Mouse (Mus musculus): ENCODE results near the gene Mlf1.

Mlf1 gene

GRCm38 (mm10) chr3:67373872-67374271, at the start of gene Mlf1:
TSS of gene Mlf1 (plus strand) at chr3:67374097.
- peak; percentile 92 for ATAC-seq (ENCODE audit: insufficient number of reproducible peaks, low FRiP score, low TSS enrichment)

GRCm38 (mm10) chr3:67339558-67339957, 34.3 kb upstream of the Mlf1 start:
- ATAC-seq (ENCODE audit: insufficient number of reproducible peaks, low FRiP score, low TSS enrichment) = no peak

- no peak for ATAC-seq (ENCODE audit: insufficient number of reproducible peaks, low FRiP score, low TSS enrichment)
Measured at GRCm38 (mm10) chr3:67340921-67341320, 33.0 kb upstream of the Mlf1 start.

- ATAC-seq (ENCODE audit: insufficient number of reproducible peaks, low FRiP score, low TSS enrichment) = no peak
Measured at GRCm38 (mm10) chr3:67343004-67343662, 30.8 kb upstream of the Mlf1 start.

GRCm38 (mm10) chr3:67344599-67344998, 29.3 kb upstream of the Mlf1 start:
- no peak for ATAC-seq (ENCODE audit: insufficient number of reproducible peaks, low FRiP score, low TSS enrichment)

- no peak for ATAC-seq (ENCODE audit: insufficient number of reproducible peaks, low FRiP score, low TSS enrichment)
Measured at GRCm38 (mm10) chr3:67346674-67347073, 27.2 kb upstream of the Mlf1 start.

- ATAC-seq (ENCODE audit: insufficient number of reproducible peaks, low FRiP score, low TSS enrichment) = no peak
Measured at GRCm38 (mm10) chr3:67351406-67352127, 22.3 kb upstream of the Mlf1 start.

GRCm38 (mm10) chr3:67352128-67352762, 21.7 kb upstream of the Mlf1 start:
- ATAC-seq (ENCODE audit: insufficient number of reproducible peaks, low FRiP score, low TSS enrichment) = 0 out of 2 replicates have a peak, but pooled peaks have one; percentile 40

GRCm38 (mm10) chr3:67352763-67353149, 21.1 kb upstream of the Mlf1 start:
- no peak for ATAC-seq (ENCODE audit: insufficient number of reproducible peaks, low FRiP score, low TSS enrichment)

GRCm38 (mm10) chr3:67358376-67358775, 15.5 kb upstream of the Mlf1 start:
- no peak for ATAC-seq (ENCODE audit: insufficient number of reproducible peaks, low FRiP score, low TSS enrichment)

- no peak for ATAC-seq (ENCODE audit: insufficient number of reproducible peaks, low FRiP score, low TSS enrichment)
Measured at GRCm38 (mm10) chr3:67366087-67366892, 7.6 kb upstream of the Mlf1 start.

- ATAC-seq (ENCODE audit: insufficient number of reproducible peaks, low FRiP score, low TSS enrichment) = no peak
Measured at GRCm38 (mm10) chr3:67367481-67367880, 6.4 kb upstream of the Mlf1 start.

GRCm38 (mm10) chr3:67369407-67370079, 4.4 kb upstream of the Mlf1 start:
- ATAC-seq (ENCODE audit: insufficient number of reproducible peaks, low FRiP score, low TSS enrichment) = no peak

GRCm38 (mm10) chr3:67372194-67372593, 1.7 kb upstream of the Mlf1 start:
- no peak for ATAC-seq (ENCODE audit: insufficient number of reproducible peaks, low FRiP score, low TSS enrichment)

GRCm38 (mm10) chr3:67372781-67373180, 1.1 kb upstream of the Mlf1 start:
- no peak for ATAC-seq (ENCODE audit: insufficient number of reproducible peaks, low FRiP score, low TSS enrichment)

- 0 out of 2 replicates have a peak, but pooled peaks have one; percentile 2 for ATAC-seq (ENCODE audit: insufficient number of reproducible peaks, low FRiP score, low TSS enrichment)
Measured at GRCm38 (mm10) chr3:67374360-67374778, 472 bp downstream of the Mlf1 start.

- ATAC-seq (ENCODE audit: insufficient number of reproducible peaks, low FRiP score, low TSS enrichment) = no peak
Measured at GRCm38 (mm10) chr3:67375063-67375462, 1.2 kb downstream of the Mlf1 start, which contains the start of gene Gm17402. TSS of gene Gm17402 (minus strand) at chr3:67375163.

GRCm38 (mm10) chr3:67378215-67378614, 4.3 kb downstream of the Mlf1 start:
- ATAC-seq (ENCODE audit: insufficient number of reproducible peaks, low FRiP score, low TSS enrichment) = no peak

GRCm38 (mm10) chr3:67429338-67429998, 55.6 kb downstream of the Mlf1 start:
- no peak; the same call in 1 of the 2 replicates for ATAC-seq (ENCODE audit: insufficient number of reproducible peaks, low FRiP score, low TSS enrichment)
